Mouse (Mus musculus): Measurements from ENCODE around the gene Mrgprb8. TPM values are rescaled to one million over a fixed set of nuclear protein-coding genes. Genes with fewer than 3 reads are reported as not detected.
"Not testable (repeated sequence)": the region's sequence is repeated elsewhere in the genome, so short reads cannot be mapped to it uniquely, and the experiment has no call there.

The Mrgprb8 gene
- not detected in 2 replicates for polyA plus RNA-seq (2015; fragmentation: Nextera tagmentation; extraction: Ambion mirVana)

- 58% methylated on average over 2 of the region's 2 CpGs for WGBS
- Histone ChIP-seq H3K4me1 (replicated peaks) (no peaks in the 10 kb centered on the region), H3K4me2 (no peak within 1 kb of the TSS), H3K9me3 (replicated peaks) (peaks cover 7% of the 10 kb centered on the region; the same call in 1 of the 2 replicates), H3K4me3 (no peak within 1 kb of the TSS), H3K27ac (no peak within 1 kb of the TSS), H3K9ac (no peak within 1 kb of the TSS), H3K27me3 (no peaks in the 10 kb centered on the region), H3K36me3 (no peaks in the 10 kb centered on the region)
- ATAC-seq (replicated peaks; ENCODE audit: insufficient number of reproducible peaks, insufficient read depth, low FRiP score, low read depth) = no peak
These were observed at the start of gene Mrgprb8 for GRCm38 (mm10) chr7:48388226-48388625. Gene Mrgprb8, plus strand, starts transcription at chr7:48388526.

- H3K9me3 ChIP-seq (replicated peaks); H3K4me1 ChIP-seq (replicated peaks); H3K27ac ChIP-seq; ATAC-seq (replicated peaks; ENCODE audit: insufficient number of reproducible peaks, insufficient read depth, low FRiP score, low read depth); H3K9ac ChIP-seq; H3K4me3 ChIP-seq; H3K36me3 ChIP-seq; H3K4me2 ChIP-seq; H3K27me3 ChIP-seq: not testable (repeated sequence)
- WGBS = 63% methylated on average over 3 of the region's 3 CpGs
These were observed 47.6 kb downstream of the Mrgprb8 start for GRCm38 (mm10) chr7:48435936-48436335.

GRCm38 (mm10) chr7:48436581-48436980 is 48.3 kb downstream of the Mrgprb8 start:
- no peak overlapping the region for H3K4me3 ChIP-seq
- no peak overlapping the region for H3K9ac ChIP-seq
- H3K27me3 ChIP-seq = no peaks in the 10 kb centered on the region
- H3K4me1 ChIP-seq (replicated peaks) = no peaks in the 10 kb centered on the region
- ATAC-seq (replicated peaks; ENCODE audit: insufficient number of reproducible peaks, insufficient read depth, low FRiP score, low read depth) = no peak
- 35% methylated on average over 3 of the region's 3 CpGs for WGBS
- no peak overlapping the region for H3K4me2 ChIP-seq
- H3K27ac ChIP-seq = no peak overlapping the region
- H3K36me3 ChIP-seq = no peaks in the 10 kb centered on the region
- H3K9me3 ChIP-seq (replicated peaks) = peaks cover 4% of the 10 kb centered on the region; the same call in 1 of the 2 replicates

Other genes with a start within 250 kb of the Mrgprb8 start
- gene Mrgprb5, start 219.5 kb upstream of the Mrgprb8 start, polyA plus RNA-seq (2015; fragmentation: Nextera tagmentation; extraction: Ambion mirVana) = not detected in 2 replicates
- gene Mrgprb4, start 189.2 kb upstream of the Mrgprb8 start, polyA plus RNA-seq (2015; fragmentation: Nextera tagmentation; extraction: Ambion mirVana) = not detected in 2 replicates
- not detected in 2 replicates for gene Mrgprb1, start 67.8 kb downstream of the Mrgprb8 start, polyA plus RNA-seq (2015; fragmentation: Nextera tagmentation; extraction: Ambion mirVana)
- not detected in 2 replicates for gene Mrgprx2, start 110.8 kb downstream of the Mrgprb8 start, polyA plus RNA-seq (2015; fragmentation: Nextera tagmentation; extraction: Ambion mirVana)
- gene Mrgprb2, start 169.6 kb downstream of the Mrgprb8 start, polyA plus RNA-seq (2015; fragmentation: Nextera tagmentation; extraction: Ambion mirVana) = not detected in 2 replicates

All from heart, embryonic 15.5 days (tissue).